Mouse (Mus musculus): ENCODE measurements at regions not wholly inside any gene's neighbourhood (a gene's known extent, or its start where the extent isn't known, plus 50 kb on each side); places are given as distances from the start of the nearest gene placed in this dataset.

- TF ChIP-seq CTCF (IDR thresholded peaks at IDR 0.05; ENCODE audit: borderline replicate concordance, insufficient read depth, low read depth, low read length) (no peak), POLR2A (IDR thresholded peaks at IDR 0.05; ENCODE audit: borderline replicate concordance, insufficient read depth, low read length) (no peak)
Observed at GRCm38 (mm10) chr1:105206216-105206615, 150.3 kb downstream of the Rnf152 start.

Measured in cerebellum, adult 2 months (tissue).